Mouse (Mus musculus) CH12.LX (cell line): ENCODE measurements at regions not wholly inside any gene's neighbourhood (a gene's known extent, or its start where the extent isn't known, plus 50 kb on each side); places are given as distances from the start of the nearest gene placed in this dataset.

Experiments used
- CHD1 ChIP-seq: IDR thresholded peaks from 2 replicates; pipeline ENCODE4 v1.6.1; 2012; ENCODE audit warnings: low read depth, low read length, improper control_type of control experiment, inconsistent platforms
- CTCF ChIP-seq, 2 experiments: IDR thresholded peaks in 1 of 2; conservative IDR thresholded peaks in 1 of 2; 2 replicates each; pipeline ENCODE4 v1.5.1; 2011 to 2012; ENCODE audit warnings: low read depth in 2 of 2, low read length in 2 of 2, improper control_type of control experiment in 1 of 2, inconsistent platforms in 1 of 2, mild to moderate bottlenecking in 1 of 2, moderate library complexity in 1 of 2
- E2F4 ChIP-seq: IDR thresholded peaks from 2 replicates; pipeline ENCODE4 v1.6.1; 2011; ENCODE audit warnings: low read depth, low read length, improper control_type of control experiment; ENCODE audit not compliant: insufficient replicate concordance
- EP300 ChIP-seq: IDR thresholded peaks from 2 replicates; pipeline ENCODE4 v1.6.1; 2011; ENCODE audit warnings: low read length, improper control_type of control experiment
- ETS1 ChIP-seq: conservative IDR thresholded peaks from 2 replicates; pipeline ENCODE4 v1.6.1; 2012; ENCODE audit warnings: low read depth, mild to moderate bottlenecking, inconsistent platforms, low read length, improper control_type of control experiment, moderate library complexity
- HCFC1 ChIP-seq: IDR thresholded peaks from 2 replicates; pipeline ENCODE4 v1.6.1; 2012; ENCODE audit warnings: low read depth, mild to moderate bottlenecking, inconsistent platforms, low read length, improper control_type of control experiment
- MAX ChIP-seq: IDR thresholded peaks from 2 replicates; pipeline ENCODE4 v1.6.1; 2011; ENCODE audit warnings: low read length, improper control_type of control experiment
- MEF2A ChIP-seq: IDR thresholded peaks from 2 replicates; pipeline ENCODE4 v1.6.1; 2014; ENCODE audit warnings: low read depth, mild to moderate bottlenecking, inconsistent platforms, low read length, improper control_type of control experiment, borderline replicate concordance
- MXI1 ChIP-seq: IDR thresholded peaks from 2 replicates; pipeline ENCODE4 v1.6.1; 2011; ENCODE audit warnings: mild to moderate bottlenecking, low read depth, low read length, improper control_type of control experiment
- POLR2A ChIP-seq: IDR thresholded peaks from 2 replicates; pipeline ENCODE4 v1.6.1; 2011; ENCODE audit warnings: low read depth, mild to moderate bottlenecking, improper control_type of control experiment, low read length
- POLR2AphosphoS2 ChIP-seq: IDR thresholded peaks from 2 replicates; pipeline ENCODE4 v1.6.1; 2011; ENCODE audit warnings: low read depth, low read length, improper control_type of control experiment
- USF1 ChIP-seq: IDR thresholded peaks from 2 replicates; pipeline ENCODE4 v1.6.1; 2014; ENCODE audit warnings: low read depth, mild to moderate bottlenecking, inconsistent platforms, low read length, improper control_type of control experiment
- USF2 ChIP-seq: conservative IDR thresholded peaks from 2 replicates; pipeline ENCODE4 v1.6.1; 2011; ENCODE audit warnings: low read depth, low read length, improper control_type of control experiment

DNA sequence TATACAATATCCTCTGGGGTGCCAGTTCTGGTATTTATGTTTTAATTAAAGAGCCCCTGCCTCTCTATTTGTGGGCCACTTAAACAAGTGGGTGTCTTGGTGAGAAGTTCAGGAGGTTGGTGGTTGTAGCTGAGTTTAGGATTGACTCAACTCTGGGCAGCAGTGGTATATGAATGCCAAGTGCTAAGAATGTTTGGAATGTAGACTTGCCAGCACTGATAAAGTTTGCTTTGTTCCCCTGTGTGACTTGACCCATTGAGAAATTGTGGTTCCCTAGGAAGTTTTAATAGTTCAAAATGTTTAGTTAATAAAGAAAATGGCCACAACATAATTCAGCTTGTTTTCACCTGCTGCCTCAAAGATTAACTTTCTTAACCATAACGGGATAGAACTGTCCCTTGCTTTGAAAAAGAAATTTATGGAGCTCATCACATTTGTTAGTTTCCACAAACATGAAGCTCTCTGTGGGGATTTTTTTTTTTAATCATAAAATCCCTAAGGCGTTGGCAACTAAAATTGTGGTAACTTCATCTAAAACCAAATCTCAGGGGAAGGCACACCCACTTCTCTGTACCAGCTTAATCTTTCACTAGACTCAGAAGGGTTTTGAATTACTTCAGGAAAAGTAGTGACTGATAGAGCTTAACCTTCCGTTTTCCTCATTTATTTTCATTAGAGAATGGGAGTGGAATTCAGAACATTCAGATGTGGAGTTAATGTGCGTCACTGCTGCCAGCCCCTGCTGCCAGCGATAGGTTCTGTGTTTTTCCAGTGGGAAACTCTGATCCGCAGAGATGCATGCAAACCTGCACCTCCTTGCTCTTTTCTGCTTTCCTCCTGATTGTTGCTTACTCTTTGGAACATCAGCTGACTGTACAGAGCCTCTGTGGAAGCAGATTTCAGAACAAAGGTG, 126.4 kb downstream of the Ogfrl1 start:
- TF ChIP-seq ETS1: no peak
- TF ChIP-seq E2F4: no peak
- TF ChIP-seq POLR2AphosphoS2: no peak
- TF ChIP-seq USF1: no peak
- TF ChIP-seq POLR2A: no peak
- no peak for TF ChIP-seq MXI1
- no peak for TF ChIP-seq CTCF (conservative IDR thresholded peaks at IDR 0.05 in 1 of 2, IDR thresholded peaks at IDR 0.05 in 1 of 2; ENCODE audit: low read depth in 2 of 2, low read length in 2 of 2)
- no peak for TF ChIP-seq EP300
- no peak for TF ChIP-seq MEF2A
- TF ChIP-seq CHD1: no peak
- no peak for TF ChIP-seq MAX
- no peak for TF ChIP-seq HCFC1
- TF ChIP-seq USF2: no peak
